Mouse (Mus musculus) ZHBTc4 (cell line): ENCODE results near the gene Rassf6.

ENCODE experiments used
- DNase-seq: peaks from one replicate; pipeline ENCODE4 v3.0.0-alpha.2; 2011; ENCODE audit warnings: low read depth, low spot score

Rassf6 gene

GRCm38 (mm10) chr5:90640286-90641217 is at the start of gene Rassf6:
Rassf6 (minus strand) TSS chr5:90640657.
- peak; percentile 43 for DNase-seq

GRCm38 (mm10) chr5:90689426-90690128 is 49.1 kb upstream of the Rassf6 start:
- DNase-seq = no peak

GRCm38 (mm10) chr5:90687913-90688312 is 47.5 kb upstream of the Rassf6 start:
- no peak for DNase-seq

- no peak for DNase-seq
Observed at GRCm38 (mm10) chr5:90684994-90685393, 44.5 kb upstream of the Rassf6 start.

DNA sequence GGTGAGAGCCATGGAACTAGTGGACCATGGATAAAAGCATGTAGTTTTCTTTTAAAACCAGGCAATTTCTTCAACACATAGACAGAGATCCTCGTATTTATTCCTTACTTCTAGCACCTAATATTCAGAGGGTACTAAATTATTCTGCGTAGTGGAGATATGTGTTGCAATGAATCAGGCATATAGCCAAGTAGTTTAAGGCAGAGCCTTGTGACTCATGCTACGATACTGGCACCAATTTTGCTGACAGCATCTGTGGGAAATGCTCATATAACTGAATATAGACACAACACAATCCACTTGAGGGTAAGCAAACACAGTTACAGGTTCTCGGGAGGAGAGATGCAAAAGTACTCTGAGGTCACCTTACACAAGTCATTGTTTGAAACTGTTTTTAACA is 41.4 kb upstream of the Rassf6 start:
- no peak for DNase-seq

DNA sequence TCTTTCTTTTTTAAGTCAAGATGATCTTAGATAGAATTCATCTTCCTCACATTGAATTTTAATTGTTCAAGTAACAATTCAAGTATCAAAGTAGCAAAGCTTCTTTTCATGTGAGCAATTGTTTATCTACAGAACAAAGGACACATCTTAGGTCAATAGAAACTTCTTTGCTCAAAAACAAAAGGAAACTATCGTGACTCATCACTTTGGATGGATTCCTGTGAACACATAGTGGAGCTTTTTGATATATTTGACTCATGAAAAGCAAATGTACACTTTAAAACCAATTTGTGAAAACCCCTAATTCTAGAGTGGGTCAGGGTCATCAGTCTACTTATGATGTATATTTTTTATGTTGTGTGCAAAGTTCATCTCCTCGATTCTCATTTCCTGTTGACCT is 37.1 kb upstream of the Rassf6 start:
- DNase-seq = no peak

GRCm38 (mm10) chr5:90661852-90662251 is 21.4 kb upstream of the Rassf6 start:
- DNase-seq = no peak

- peak; percentile 66 for DNase-seq
Observed at GRCm38 (mm10) chr5:90661436-90661835, 21.0 kb upstream of the Rassf6 start.

- no peak for DNase-seq
Observed at GRCm38 (mm10) chr5:90660411-90660810, 20.0 kb upstream of the Rassf6 start.

DNA sequence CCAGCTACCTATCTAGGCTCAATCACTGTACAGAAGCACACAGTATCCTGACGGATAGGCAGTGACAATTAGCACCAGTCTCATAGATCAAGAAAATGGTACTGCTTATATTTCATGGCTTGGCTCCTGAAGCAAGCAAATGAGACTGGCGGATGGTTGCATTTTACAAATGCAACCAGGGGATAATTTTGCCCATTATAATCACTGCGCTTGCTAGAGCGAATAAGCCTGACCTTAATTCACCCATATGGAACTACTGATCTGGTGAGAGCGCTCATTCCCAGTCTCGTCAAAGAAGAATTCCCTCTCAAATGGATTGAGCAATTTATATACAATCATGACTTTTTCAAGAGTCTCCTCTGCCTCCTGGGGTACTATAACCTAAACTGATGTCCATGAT is 16.2 kb upstream of the Rassf6 start:
- DNase-seq = no peak

GRCm38 (mm10) chr5:90655891-90656290 is 15.4 kb upstream of the Rassf6 start:
- DNase-seq = no peak

DNA sequence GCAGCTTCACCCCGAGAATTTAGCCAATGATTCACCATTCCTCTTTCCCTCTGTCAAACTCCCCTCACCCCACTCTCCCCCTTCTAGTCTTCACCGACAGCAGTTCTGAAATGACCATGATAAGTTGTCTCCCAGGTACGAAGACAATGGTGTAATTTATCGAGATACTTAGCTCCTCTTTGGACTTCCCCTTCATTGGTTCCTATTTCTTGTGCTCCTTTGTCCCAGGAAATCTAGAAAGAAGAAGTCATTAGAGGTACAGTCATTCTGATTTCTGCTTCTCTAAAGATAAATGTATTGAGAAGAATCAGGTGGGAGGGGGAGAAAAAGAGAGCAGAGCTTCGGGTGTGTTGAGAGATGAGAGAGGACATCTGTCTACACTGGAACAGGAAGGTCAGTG is 14.3 kb upstream of the Rassf6 start:
- DNase-seq = no peak

GRCm38 (mm10) chr5:90652724-90653123 is 12.3 kb upstream of the Rassf6 start:
- peak; percentile 45 for DNase-seq

DNA sequence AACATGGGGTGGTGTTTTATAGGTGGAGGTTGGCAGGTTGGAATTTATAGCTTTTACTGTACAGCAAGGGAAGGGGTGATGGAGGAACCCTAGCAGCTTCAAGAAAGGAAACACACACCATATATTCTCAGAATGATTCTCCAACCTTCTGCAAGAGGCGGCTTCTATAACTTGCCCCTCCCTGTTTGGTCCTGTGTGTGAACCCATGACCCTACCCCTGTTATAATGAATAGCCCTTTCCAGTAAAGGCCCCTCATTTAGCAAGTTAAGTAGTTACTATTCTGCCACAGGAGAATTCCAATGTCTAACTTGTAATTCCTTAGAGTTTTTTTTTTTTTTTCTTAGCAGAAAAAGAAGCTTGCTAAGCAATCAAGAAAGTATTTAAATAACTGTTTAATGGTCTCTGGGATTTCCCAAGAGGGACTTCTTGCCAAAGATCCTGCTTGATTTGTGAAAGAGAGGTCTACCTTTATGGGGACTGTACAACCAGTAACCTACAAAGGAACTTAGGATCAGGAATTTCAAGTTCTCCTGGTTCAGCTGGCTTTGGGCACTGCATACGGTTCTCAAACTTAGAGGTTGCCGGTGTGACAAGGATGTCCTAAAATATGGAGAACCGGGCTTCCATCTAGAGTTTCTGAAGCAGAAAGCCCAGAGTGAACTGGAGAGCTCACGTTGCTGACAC is 10.2 kb upstream of the Rassf6 start:
- no peak for DNase-seq

DNA sequence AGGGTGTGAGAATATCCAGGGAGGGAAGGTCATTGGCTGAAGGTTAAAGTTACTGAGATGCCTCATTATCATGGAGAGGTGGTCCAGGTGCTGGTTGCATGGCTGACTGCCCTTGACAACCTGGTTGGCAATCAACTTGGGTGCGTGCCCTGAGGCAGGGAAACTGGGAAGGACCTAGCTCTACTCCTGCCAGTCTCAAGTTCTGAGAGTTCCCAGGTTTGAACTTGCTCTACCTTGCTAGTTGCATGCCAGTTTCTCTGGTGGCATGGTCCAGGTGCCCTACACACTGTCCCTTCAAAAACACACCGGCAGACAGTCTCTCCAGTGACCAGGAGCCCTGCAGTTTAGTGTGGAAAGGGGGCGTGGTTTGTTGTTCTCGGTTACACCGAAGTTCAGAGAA is 7.0 kb upstream of the Rassf6 start:
- no peak for DNase-seq

- no peak for DNase-seq
Observed at GRCm38 (mm10) chr5:90646398-90646797, 5.9 kb upstream of the Rassf6 start.

- no peak for DNase-seq
Observed at GRCm38 (mm10) chr5:90645579-90645978, 5.1 kb upstream of the Rassf6 start.

- no peak for DNase-seq
Observed at GRCm38 (mm10) chr5:90641218-90641610, 757 bp upstream of the Rassf6 start.

DNA sequence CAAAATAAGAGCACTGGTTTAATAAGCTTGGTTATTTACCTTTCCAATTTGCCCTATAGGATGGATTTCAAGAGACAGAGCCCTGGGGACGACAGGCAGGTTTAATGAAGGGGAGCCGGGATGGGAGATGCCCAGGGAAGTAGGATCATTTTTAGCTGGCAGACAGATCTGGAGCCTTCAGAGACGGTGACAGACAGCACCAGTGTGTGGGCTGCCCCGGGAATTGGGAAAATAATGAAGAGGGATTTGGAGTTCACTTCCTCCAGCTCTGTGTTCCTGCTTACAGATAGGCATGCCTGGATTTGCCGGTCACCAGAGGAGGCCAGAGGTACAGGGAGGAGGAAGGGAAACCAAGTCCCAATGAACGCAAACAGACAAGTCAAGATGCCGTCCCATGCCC is 5.6 kb downstream of the Rassf6 start:
- DNase-seq = no peak

- no peak for DNase-seq
Observed at GRCm38 (mm10) chr5:90628530-90628929, 11.9 kb downstream of the Rassf6 start.

GRCm38 (mm10) chr5:90628011-90628410 is 12.4 kb downstream of the Rassf6 start:
- no peak for DNase-seq

- DNase-seq = no peak
Observed at GRCm38 (mm10) chr5:90627423-90627822, 13.0 kb downstream of the Rassf6 start.
